Mouse (Mus musculus) monocyte, adult 5-6 weeks (primary cell): ENCODE data around the gene Ckm. TPM values are rescaled to one million over a fixed set of nuclear protein-coding genes. Genes with fewer than 3 reads are reported as not detected.
A peak's percentile ranks its signal among the peaks of the same experiment; 100 is the strongest.

Experiments used
- ATAC-seq: fragments of 153-309, 156-312 bp; replicated peaks from 2 replicates; pipeline ENCODE4 v1.8.0; 2017; ENCODE audit warnings: mild to moderate bottlenecking; ENCODE audit not compliant: low TSS enrichment, insufficient number of reproducible peaks, severe bottlenecking, poor library complexity, low FRiP score
- total RNA-seq: library from RNA; stranded (forward); fragments of 200-1000, 200-491, 200-594 nt; gene quantifications from 3 replicates; pipeline ENCODE4 v1.2.3, GENCODE M21; 2017

Ckm gene
- total RNA-seq = not detected in 3 replicates

- no peak for ATAC-seq
Observed at GRCm38 (mm10) chr7:19404476-19404875, at the start of gene Ckm. Gene Ckm, plus strand, starts transcription at chr7:19404776.

GRCm38 (mm10) chr7:19354991-19355390, 49.6 kb upstream of the Ckm start:
- no peak for ATAC-seq

DNA sequence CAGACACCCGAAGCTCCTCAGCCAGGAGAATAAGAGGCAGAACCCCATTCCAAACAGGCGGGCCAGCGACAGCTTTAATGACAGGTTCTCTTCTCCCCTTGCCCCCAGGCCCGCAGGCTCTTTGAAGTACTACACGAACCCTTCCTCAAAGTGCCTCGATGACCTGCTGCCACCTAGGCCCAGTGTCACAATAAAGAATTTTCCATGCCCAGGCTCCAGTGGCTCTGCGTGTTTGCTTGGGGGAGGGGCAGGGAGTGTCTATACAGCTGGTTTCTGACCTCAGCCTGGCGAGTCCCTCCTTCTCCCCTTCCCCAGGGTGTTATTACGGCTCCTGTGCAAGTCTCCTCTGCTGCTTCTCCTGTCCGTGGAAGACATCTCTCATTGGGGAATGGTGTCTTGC, 48.3 kb upstream of the Ckm start:
- no peak for ATAC-seq

DNA sequence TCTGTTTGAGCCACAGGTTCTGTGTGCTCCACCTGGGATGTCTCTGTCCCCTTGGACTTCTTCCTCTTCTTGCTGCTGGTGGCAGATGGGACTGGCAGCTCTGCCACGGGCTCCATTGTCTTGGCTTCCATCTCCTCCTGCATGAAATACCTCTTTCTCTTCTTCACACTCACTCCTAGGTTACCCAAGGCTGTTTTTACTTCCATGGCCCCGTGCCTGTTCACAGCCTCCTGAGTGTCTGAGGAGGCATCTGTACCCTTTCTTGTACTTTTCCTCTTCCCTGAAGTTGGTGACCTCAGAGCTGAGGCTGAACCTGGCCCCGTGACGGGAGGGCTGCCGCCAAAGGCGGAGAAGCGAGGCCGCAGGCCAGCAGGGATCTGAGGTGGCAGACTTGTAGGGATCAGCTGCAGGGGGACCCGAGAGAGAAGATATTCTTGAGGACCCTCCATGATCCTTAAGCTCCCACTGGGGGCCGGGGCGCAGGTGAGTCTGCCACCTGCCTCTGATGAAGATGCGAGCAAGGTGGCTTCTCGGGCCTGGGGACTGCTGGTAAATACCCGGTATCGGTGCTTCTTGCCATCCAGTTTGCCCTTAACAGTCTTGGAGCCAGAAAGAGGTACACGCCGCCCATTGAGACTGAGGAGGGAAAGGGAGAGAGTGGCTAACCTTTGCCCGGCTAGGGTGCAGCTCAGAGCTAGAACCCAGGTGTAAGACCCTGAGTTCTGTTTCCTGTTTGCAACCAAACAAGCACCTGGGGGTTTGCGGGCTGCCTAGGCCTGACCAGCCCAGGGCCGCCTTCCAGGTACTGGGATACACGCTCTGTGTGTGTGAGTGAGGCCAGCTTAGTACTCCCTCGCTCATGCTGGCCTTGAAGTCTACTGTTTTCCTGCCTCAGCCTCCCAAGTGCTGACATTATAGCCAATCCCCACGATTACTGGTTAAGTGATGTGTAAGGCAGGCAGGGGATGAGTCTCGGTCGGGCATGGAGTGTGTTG, 46.9 kb upstream of the Ckm start:
- no peak for ATAC-seq

GRCm38 (mm10) chr7:19358634-19359033, 45.9 kb upstream of the Ckm start:
- no peak for ATAC-seq

- peak; percentile 47 for ATAC-seq
Observed at GRCm38 (mm10) chr7:19359299-19359891, 45.2 kb upstream of the Ckm start, which contains the start of the genes Cd3eap and Ppp1r13l. Gene Cd3eap, minus strand, starts transcription at chr7:19359483. Gene Ppp1r13l, plus strand, starts transcription at chr7:19359749.

DNA sequence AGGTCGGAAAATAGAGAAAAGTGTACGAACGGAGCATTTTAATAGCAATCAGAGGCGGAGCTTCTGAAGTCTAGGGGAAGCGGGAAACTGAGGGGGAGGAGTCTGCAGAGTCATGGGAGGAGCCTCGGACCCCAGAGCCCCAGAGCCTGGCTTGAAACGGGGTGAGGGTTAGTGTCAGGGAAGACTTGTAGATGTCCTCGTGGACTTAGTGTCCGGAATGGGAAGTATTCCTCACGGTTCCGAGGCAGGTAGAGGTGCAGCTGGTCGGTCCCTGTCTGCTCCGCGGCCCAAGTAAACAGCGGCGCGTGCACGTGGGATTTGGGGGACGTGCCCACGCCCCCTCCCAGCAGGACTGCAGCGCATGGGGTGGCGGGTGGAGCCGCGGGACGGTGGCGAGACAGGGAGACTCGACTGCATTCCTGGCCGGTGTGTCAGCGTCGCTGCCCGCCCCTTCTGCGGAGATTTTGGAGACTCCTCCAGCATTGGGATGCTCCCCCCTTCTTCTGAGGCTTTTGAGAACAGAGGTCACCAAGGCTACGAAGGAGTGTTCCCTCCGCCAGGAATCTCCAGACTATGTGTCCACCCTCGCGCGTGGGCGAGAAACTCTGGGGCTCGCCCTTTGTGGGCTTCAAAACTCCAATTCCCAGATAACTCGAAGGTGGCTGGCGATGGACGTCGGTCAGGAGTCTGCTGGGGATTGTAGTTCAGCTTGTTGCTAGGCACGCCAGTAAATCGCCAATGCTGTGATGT, 44.5 kb upstream of the Ckm start:
- ATAC-seq = 0 out of 2 replicates have a peak, but pooled peaks have one; percentile 9

GRCm38 (mm10) chr7:19360944-19361343, 43.6 kb upstream of the Ckm start:
- ATAC-seq = peak; percentile 65

- ATAC-seq = peak; percentile 20; the same call in 1 of the 2 replicates
Observed at GRCm38 (mm10) chr7:19361720-19362119, 42.9 kb upstream of the Ckm start.

- ATAC-seq = no peak
Observed at GRCm38 (mm10) chr7:19362276-19362675, 42.3 kb upstream of the Ckm start.

DNA sequence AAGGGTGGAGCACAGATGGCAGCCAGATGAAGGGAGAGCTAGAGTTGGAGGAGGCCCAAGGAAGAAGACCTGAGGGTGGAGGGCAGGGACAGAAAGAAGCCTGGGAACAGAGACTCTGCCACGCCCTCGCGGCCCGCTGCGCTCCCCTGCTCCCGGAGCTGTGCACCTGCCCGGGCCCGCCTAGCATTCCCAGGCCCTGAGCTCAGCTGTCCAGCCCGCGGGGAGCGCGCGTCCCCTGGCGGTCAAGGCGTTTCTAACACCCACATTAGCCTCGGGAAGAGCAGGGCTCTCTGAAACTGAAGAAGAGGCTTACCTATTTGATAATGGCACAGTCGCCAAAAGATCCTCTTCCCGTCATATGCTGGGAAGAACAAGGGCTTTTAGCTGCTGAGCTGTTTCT, 40.7 kb upstream of the Ckm start:
- no peak for ATAC-seq

- no peak for ATAC-seq
Observed at GRCm38 (mm10) chr7:19365376-19365775, 39.2 kb upstream of the Ckm start.

DNA sequence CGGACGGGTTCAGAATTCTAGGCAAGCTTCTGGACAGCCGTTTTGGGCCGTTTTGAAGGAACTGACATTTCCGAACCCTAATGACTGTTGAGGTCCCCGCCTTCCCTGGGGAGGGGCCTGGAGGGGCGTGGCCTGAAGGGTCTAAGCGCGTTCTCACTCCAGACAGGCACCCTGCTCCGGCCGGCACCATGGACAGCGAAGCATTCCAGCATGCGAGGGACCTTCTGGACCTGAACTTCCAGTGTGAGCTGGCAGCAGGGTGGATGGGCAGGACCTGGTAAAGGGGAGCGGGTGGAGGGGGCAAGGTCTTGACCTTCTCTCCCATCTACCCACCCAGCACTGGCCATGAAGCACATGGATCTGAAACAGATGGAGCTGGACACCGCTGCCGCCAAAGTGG, 36.2 kb upstream of the Ckm start:
- ATAC-seq = no peak

DNA sequence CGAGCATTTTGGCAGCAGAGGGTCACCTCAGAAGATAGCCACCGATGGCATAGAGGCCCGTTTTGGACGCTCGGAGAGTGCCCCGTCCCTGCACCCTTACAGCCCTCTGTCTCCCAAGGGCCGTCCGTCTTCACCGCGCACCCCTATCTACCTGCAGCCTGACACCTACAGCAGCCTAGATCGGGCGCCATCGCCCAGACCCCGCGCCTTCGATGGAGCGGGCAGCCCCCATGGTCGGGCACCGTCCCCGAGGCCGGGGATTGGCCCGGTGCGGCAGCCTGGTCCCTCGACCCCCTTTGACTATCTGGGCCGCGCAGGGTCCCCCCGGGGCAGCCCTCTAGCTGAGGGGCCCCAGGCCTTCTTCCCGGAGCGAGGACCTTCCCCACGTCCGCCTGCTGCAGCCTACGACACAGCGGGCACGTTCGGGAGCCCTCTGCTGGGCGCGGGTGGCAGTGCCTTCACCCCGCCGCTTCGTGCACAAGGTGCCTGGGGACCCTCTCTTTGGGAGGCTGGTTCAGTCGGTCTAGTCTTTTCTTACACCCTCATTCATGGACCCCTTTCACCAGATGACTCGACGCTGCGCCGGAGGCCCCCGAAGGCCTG, 34.7 kb upstream of the Ckm start:
- ATAC-seq = peak; percentile 56

GRCm38 (mm10) chr7:19373367-19373766, 31.2 kb upstream of the Ckm start:
- no peak for ATAC-seq

- no peak for ATAC-seq
Observed at GRCm38 (mm10) chr7:19375368-19375767, 29.2 kb upstream of the Ckm start.

- no peak for ATAC-seq
Observed at GRCm38 (mm10) chr7:19376019-19376418, 28.6 kb upstream of the Ckm start.

GRCm38 (mm10) chr7:19378049-19378448, 26.5 kb upstream of the Ckm start:
- ATAC-seq = no peak
